Mouse (Mus musculus): ENCODE measurements at regions not wholly inside any gene's neighbourhood (a gene's known extent, or its start where the extent isn't known, plus 50 kb on each side); places are given as distances from the start of the nearest gene placed in this dataset.

- Histone ChIP-seq H3K79me2 (ENCODE audit: control insufficient read depth, insufficient read depth, low read length, poor library complexity) (no peaks in the 10 kb centered on the region), H3K4me1 (ENCODE audit: control insufficient read depth in 1 of 2, insufficient read depth in 2 of 2, low read length in 2 of 2) (no peaks in the 10 kb centered on the region), H3K27ac (ENCODE audit: control insufficient read depth, low read depth, low read length) (no peak overlapping the region), H3K4me3 (ENCODE audit: control insufficient read depth in 1 of 2, insufficient read depth in 1 of 2, low read depth in 2 of 2, low read length in 2 of 2) (no peak overlapping the region), H3K9ac (ENCODE audit: control insufficient read depth, low read depth, low read length, poor library complexity, severe bottlenecking) (no peak overlapping the region), H3K27me3 (ENCODE audit: control insufficient read depth in 1 of 2, insufficient read depth in 2 of 2, low read length in 2 of 2) (no peaks in the 10 kb centered on the region), H3K9me3 (replicated peaks; ENCODE audit: insufficient read depth, low read length) (no peaks in the 10 kb centered on the region), H3K36me3 (ENCODE audit: control insufficient read depth in 1 of 2, insufficient read depth in 2 of 2, low read length in 2 of 2) (no peaks in the 10 kb centered on the region)
- TF ChIP-seq USF1 (IDR thresholded peaks at IDR 0.05; ENCODE audit: low read depth, low read length) = no peak
- TF ChIP-seq CHD2 (IDR thresholded peaks at IDR 0.05; ENCODE audit: low read length) = no peak
- no peak for TF ChIP-seq USF2 (IDR thresholded peaks at IDR 0.05; ENCODE audit: borderline replicate concordance in 1 of 2, insufficient read depth in 1 of 2, low read depth in 1 of 2, low read length in 2 of 2)
- no peak for TF ChIP-seq EP300 (IDR thresholded peaks at IDR 0.05; ENCODE audit: low read depth in 1 of 2, low read length in 2 of 2)
- no peak for TF ChIP-seq CTCF (IDR thresholded peaks at IDR 0.05 in 2 of 3, conservative IDR thresholded peaks at IDR 0.05 in 1 of 3; ENCODE audit: control insufficient read depth in 1 of 3, insufficient read depth in 1 of 3, low read depth in 2 of 3, low read length in 3 of 3, poor library complexity in 1 of 3, severe bottlenecking in 1 of 3)
- TF ChIP-seq NELFE (IDR thresholded peaks at IDR 0.05; ENCODE audit: low read depth, low read length) = no peak
- TF ChIP-seq SMC3 (IDR thresholded peaks at IDR 0.05; ENCODE audit: low read depth, low read length) = no peak
- no peak for TF ChIP-seq GABPA (IDR thresholded peaks at IDR 0.05; ENCODE audit: low read depth, low read length)
- no peak for TF ChIP-seq RAD21 (IDR thresholded peaks at IDR 0.05; ENCODE audit: low read depth, low read length)
- TF ChIP-seq MXI1 (IDR thresholded peaks at IDR 0.05; ENCODE audit: low read depth, low read length) = no peak
- DNase-seq (ENCODE audit: low read depth, low spot score) = no peak
Measured at GRCm38 (mm10) chr3:143952289-143952688, 252.7 kb downstream of the Lmo4 start.

GRCm38 (mm10) chr3:143949656-143950055, 255.4 kb downstream of the Lmo4 start:
- Histone ChIP-seq H3K4me1 (ENCODE audit: control insufficient read depth in 1 of 2, insufficient read depth in 2 of 2, low read length in 2 of 2) (no peaks in the 10 kb centered on the region), H3K79me2 (ENCODE audit: control insufficient read depth, insufficient read depth, low read length, poor library complexity) (no peaks in the 10 kb centered on the region), H3K4me3 (ENCODE audit: control insufficient read depth in 1 of 2, insufficient read depth in 1 of 2, low read depth in 2 of 2, low read length in 2 of 2) (no peak overlapping the region), H3K9me3 (replicated peaks; ENCODE audit: insufficient read depth, low read length) (no peaks in the 10 kb centered on the region), H3K27ac (ENCODE audit: control insufficient read depth, low read depth, low read length) (no peak overlapping the region), H3K36me3 (ENCODE audit: control insufficient read depth in 1 of 2, insufficient read depth in 2 of 2, low read length in 2 of 2) (no peaks in the 10 kb centered on the region), H3K9ac (ENCODE audit: control insufficient read depth, low read depth, low read length, poor library complexity, severe bottlenecking) (no peak overlapping the region), H3K27me3 (ENCODE audit: control insufficient read depth in 1 of 2, insufficient read depth in 2 of 2, low read length in 2 of 2) (no peaks in the 10 kb centered on the region)
- DNase-seq (ENCODE audit: low read depth, low spot score) = no peak
- TF ChIP-seq TCF12 (IDR thresholded peaks at IDR 0.05; ENCODE audit: low read depth, low read length) (no peak), TAL1 (IDR thresholded peaks at IDR 0.05; ENCODE audit: low read length) (no peak), MYC (IDR thresholded peaks at IDR 0.05; ENCODE audit: low read depth, low read length) (no peak), ELF1 (IDR thresholded peaks at IDR 0.05; ENCODE audit: low read depth, low read length) (no peak), USF1 (IDR thresholded peaks at IDR 0.05; ENCODE audit: low read depth, low read length) (no peak), GABPA (IDR thresholded peaks at IDR 0.05; ENCODE audit: low read depth, low read length) (no peak), NELFE (IDR thresholded peaks at IDR 0.05; ENCODE audit: low read depth, low read length) (no peak), SIN3A (IDR thresholded peaks at IDR 0.05; ENCODE audit: low read length) (no peak), ZC3H11A (IDR thresholded peaks at IDR 0.05; ENCODE audit: low read depth, low read length) (no peak), MYB (IDR thresholded peaks at IDR 0.05; ENCODE audit: low read depth, low read length) (no peak), TBP (IDR thresholded peaks at IDR 0.05; ENCODE audit: low read depth, low read length) (no peak), MAFK (IDR thresholded peaks at IDR 0.05; ENCODE audit: borderline replicate concordance, low read depth, low read length) (no peak), UBTF (IDR thresholded peaks at IDR 0.05; ENCODE audit: borderline replicate concordance, insufficient read depth, low read depth, low read length) (no peak), MEF2A (IDR thresholded peaks at IDR 0.05; ENCODE audit: extremely low read depth, insufficient replicate concordance, low read depth, low read length, poor library complexity, severe bottlenecking) (no peak), USF2 (IDR thresholded peaks at IDR 0.05; ENCODE audit: borderline replicate concordance in 1 of 2, insufficient read depth in 1 of 2, low read depth in 1 of 2, low read length in 2 of 2) (no peak), RAD21 (IDR thresholded peaks at IDR 0.05; ENCODE audit: low read depth, low read length) (no peak), MAX (IDR thresholded peaks at IDR 0.05; ENCODE audit: low read length) (no peak), ZMIZ1 (IDR thresholded peaks at IDR 0.05; ENCODE audit: low read depth, low read length) (no peak)
